Mouse (Mus musculus): Measurements from ENCODE around the gene Fau.

Fau gene

DNA sequence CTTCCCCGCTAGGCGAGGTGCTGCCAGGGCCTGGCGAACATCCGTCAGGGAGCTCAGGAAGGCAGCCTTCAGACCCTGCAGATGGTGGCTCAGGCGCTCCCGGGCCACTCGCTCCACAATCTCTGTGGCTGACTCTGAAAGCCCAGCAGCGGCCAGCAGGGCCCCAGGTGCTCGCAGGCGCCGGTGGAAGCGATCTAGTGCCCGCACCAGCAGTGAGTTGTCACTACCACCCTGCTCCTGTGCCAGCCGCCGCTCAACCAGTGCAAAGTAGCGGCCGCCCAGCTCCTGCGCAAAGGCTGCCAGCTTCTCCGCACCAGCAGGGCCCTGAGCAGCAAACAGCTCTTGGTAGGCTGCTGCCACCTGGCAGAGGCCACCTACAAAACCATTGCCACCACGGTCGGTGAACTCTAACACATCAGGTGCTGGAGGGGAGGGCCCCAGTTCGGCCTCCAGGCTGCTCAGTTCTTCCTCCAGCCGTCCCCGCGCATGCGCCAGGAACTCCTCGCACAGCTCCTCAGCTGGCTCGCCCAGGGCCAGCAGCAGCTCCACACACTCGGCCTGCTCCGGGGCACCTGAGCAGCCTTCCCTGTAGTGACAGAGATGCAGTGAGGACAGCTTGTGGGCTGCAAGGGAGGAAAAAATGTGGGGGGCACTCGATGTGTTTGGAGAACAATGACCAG lies 13.1 kb downstream of the Fau start:
- no peak for DNase-seq (ENCODE audit: extremely low spot score)

DNA sequence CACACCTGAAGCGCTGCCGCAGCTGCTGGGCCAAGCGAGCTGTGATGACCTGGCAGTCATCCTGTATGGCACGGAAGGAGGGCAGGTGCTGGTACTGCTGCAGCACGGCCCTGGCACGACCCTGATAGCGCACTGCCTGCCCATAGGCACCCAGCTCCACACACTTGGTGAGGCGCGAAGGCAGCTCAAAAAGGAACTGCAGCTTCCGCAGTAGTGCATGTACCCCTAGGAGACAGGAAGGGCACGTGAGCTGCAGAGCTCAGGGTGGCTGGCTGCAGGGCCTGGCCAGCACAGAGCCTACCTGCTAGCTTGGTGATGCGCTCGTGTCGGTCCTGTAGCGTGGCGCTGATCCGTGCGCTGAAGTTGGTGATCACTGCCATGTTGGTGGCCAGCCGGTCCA lies 13.6 kb downstream of the Fau start:
- no peak for DNase-seq (ENCODE audit: extremely low spot score)

DNA sequence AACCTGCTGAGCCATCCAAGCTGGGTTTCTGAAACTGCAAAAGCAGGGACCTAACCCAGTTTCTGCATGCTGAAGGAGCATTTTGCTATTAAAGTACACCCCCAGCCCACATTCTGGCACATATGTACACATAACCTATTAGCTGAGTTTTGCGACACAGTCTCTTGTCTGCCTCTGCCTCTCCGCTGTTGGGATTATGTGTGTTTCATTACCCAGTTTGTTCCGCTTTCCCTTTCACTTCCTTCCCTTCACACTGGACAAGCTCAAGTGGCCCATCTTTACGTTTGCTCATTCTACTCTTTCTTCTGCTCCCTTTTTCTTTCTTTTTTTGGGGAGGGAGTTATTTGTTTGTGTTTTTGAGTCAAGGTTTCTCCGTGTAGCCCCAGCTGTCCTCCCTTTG lies 16.2 kb downstream of the Fau start:
- no peak for DNase-seq (ENCODE audit: extremely low spot score)

DNA sequence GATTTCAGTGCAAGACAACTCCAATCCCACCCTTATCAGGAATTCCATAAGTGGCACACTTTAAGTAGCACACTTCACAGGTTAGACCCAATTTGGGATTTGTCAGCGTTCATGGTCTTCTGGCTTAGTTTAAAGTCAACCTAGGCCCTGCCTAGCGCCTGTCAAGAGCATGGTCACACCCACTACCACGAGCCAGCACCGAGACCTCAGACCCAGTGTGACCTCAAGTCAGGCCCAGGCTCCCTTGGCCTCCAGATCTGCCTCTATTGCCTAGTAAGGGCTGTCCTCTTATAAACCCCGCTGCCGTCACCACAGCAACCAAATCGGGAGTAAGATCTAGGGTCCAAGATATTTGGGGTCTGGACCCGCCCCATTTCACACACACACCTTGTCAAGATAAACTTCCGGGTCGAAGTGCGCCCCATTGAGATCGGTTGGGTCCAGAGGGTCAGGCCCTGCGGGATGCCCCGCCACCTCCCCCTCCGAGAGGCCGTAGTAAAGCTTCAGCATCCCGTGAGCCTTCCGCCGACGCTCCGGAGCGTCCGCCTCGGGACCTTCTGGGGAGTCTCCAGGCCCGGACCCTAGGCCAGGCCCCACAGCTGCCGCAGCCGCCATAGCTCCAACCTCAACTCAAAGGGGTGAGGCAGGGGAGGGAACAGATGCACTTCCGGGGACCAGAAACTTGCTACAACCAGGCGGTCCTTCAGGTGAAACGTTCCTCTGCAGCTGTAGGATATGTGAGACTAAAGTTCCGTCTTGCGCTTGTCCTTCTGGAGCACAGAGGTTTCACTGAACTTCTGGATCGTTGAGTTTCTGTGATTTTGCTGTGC lies 19.1 kb downstream of the Fau start, which contains the start of gene Vps51:
Gene Vps51 (minus strand): TSS at position 668 of the 830 bp plus-strand sequence.
- peak; percentile 91 for DNase-seq (ENCODE audit: extremely low spot score)

DNA sequence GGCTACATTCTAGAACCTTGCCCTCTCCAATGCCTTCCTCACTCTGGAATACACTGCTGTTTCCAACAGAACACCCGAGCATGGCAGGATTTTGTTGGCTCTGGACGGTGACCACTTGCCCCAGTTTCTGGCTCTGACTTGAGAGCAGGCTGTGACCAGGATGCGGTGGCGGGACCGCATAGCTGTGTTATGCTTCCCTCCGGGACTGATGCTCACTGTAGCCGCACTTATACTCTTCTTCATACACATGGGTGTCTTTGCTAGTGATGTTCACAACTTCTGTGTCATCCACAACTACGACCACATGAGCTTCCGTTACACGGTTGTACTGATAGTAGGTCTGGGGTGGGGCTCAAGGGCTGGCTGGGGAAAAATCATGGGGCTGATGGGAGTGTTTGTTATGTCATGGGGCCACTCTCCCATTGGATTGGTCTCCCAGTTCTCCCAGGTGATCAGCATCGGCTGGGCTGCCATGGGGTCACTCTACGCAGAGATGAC lies 22.4 kb downstream of the Fau start, which contains the start of gene Tmem262:
Gene Tmem262 (plus strand): TSS at position 51 of the 498 bp plus-strand sequence.
- no peak for DNase-seq (ENCODE audit: extremely low spot score)

DNA sequence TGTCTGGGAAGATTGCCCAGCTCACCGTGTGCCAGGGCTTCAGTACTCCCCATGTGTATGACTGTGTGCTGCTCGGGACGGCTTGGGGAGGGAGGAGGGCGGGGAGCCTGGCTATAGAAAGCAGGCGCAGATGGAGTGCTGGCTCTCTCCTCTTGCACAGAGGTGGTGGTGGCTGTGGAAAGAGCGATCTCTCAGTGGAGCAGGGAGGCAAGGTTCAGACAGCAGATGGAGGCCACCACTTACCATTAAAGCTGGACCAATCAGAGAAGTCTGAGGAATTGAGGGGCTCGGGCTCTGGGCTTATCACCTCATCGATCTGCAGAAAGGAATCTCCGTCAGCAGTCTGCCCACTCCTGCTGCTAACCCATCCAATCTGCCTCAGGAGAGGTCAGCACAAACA lies 24.5 kb downstream of the Fau start, which contains the start of gene Gm28374:
Gene Gm28374 (minus strand): TSS at position 101 of the 400 bp plus-strand sequence.
- DNase-seq (ENCODE audit: extremely low spot score): no peak

DNA sequence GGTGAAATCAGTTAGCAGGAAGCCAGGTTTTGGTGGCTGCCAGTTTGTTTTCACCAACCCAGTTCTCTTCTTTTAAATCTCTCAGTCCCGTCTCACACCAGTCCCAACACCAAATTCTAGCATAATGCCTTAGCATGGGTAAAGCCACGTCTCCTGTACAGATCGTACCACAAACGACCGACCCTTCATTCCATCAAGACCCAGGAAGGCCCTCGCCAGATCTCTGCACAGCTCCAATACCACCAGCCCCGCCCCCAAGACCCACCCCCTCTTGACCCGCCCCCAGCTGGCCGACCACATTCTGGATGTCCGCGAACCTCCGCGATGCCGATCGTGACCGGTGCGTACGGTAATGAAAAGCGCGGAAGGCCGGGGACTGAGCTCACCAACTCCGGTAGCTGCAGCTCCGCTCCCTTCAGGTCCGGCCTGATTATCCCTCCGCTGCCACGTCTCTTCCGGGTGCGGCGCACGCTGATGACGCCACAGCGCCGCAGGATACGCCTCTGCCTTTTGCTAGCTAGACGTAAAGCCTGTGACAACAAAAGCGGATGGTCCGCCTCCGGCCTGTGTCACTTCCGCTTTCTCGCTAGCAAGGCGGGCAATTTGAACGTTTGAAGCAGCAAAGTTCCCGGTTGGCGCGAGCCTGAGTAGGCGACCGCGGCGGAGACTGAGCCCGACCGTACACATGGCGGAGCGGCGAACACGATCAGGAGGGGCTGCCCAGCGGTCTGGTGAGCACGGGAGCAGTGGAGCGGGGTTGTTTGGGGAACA lies 27.0 kb downstream of the Fau start, which contains the start of the genes Zfpl1 and Cdca5:
Gene Zfpl1 (minus strand): TSS at position 479 of the 771 bp plus-strand sequence.
Gene Cdca5 (plus strand): TSS at position 506 of the 771 bp plus-strand sequence.
- DNase-seq (ENCODE audit: extremely low spot score): peak; percentile 97

DNA sequence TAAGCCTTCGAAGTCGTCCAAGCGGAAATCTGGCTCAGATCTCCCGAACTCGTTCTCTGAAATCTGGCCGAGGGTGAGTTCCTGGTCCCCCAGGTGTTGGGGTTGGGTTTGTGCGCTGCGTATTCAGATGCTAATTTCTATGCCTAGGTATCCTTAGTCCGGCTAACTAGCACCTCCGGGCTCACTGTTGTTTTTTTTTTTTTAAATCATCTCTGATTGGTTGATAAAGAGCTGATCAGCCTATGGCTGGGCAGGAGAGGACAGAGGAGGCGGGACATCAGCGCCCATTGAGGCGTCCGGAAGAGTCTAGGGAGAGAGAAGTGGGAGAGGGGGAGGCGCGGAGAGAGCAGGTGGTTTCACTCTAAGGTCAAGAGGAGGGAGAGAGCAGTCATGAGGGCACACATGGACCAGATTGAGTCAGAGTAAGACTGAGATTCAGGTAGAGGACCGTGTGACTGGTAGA lies 27.8 kb downstream of the Fau start:
- DNase-seq (ENCODE audit: extremely low spot score): peak; percentile 76

DNA sequence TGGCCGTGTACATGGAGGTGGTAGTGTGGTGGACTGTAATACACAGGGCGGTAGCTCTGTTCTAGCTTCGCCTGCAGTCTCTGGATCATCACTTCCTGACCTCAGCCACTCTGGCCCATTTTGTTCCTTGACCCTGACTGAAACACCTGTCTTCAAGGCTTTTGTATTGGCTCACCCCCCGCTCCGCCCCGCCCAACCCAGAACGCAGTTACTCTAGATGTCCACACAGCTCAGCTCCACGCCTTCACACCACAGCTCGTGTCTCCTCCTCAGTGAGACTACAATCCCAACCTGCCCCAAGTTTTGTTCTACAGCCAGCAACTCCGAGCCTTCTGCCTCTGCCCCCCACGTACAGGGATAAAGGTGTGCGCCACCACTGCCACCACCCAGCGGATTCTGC lies 31.2 kb downstream of the Fau start:
- DNase-seq (ENCODE audit: extremely low spot score): no peak

DNA sequence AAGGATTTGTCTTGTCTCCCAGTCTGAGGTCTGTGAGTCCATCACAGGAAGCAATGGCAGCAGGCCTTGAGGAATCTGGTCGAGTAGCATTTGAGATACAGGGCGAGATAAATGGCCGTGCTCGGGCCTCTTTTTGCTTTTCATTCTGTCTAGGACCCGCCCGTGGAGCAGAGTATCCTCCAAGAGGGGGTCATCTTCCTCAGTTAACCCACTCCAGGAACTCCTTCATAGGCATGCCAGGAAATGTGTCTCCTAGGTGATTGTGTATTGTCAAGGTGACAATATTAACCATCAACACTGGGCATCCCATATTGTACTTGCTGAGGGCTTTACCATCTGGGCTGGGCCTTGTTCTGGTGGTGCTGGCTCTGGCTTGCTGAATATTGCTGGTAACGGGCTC lies 36.5 kb downstream of the Fau start, which contains the start of gene AC131692.1:
Gene AC131692.1 (plus strand): TSS at position 301 of the 400 bp plus-strand sequence.
- DNase-seq (ENCODE audit: extremely low spot score): no peak

DNA sequence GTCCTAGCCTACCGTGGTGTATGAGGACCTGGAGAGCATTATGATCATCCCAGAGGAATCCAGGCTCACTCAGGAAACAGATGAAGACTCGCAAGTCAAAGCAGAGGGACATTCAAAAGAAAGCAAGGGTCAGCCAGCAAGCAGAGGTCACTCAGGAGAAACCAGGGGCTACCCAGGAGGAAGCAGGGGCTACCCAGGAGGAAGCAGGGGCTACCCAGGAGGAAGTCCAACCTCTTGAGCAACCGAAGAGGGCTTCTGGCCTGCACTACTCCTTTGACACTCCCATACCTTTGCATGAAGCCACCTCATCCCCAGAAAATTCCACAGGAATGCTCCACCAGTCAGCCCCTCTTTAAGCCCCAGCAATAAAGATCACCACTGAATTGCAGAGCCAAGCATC lies 40.2 kb downstream of the Fau start:
- no peak for DNase-seq (ENCODE audit: extremely low spot score)

DNA sequence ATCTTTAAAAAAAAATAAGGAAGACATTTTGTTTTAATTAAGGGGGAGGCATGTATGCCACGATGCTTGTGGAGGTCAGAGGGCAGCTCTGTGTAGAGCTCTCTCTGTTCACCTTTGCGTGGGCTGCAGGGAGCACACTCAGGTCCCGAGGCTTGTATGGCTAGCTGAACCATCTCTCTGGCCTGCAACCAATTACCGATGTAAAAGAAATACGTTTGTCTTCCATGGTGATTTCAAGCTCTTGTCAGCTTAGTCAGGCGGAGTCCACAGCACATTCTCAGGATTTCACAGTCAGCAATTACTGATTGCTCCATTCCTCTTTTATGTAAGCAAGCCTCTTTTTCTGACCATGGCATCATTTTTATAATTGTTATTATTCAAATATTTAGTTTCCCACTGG lies 43.5 kb downstream of the Fau start:
- no peak for DNase-seq (ENCODE audit: extremely low spot score)

DNA sequence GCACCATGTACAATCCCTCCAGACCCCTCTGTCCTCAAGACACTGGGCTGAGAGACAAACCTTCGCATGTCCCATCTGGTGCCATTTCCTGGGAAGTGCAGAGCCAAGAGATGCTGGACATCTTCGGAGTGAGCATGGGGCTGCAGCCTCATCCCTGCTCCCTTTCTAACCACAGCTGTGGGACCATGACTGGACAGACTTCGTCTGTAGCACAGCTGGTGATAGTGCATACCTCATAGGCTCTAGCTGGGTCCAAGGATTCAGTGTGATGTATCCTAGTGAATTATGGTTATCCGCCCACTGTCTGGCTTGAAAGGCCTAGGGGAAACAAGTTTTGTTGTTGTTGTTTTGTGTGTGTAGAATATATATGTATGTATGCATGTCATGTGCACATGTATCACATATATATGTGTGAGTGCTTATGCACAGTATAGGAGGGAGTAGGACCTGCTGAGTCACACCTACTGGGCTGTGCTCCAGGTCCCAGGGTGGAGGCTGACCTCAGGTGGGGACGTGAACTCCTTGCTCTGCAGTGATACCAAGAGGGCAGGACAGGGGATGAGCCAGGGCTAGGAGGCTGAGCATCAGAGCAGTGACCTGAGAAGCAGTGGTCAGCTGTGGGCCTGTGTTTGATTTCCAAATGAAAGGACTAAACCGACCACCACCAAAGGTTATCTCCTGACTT lies 44.7 kb downstream of the Fau start:
- no peak for DNase-seq (ENCODE audit: extremely low spot score)

DNA sequence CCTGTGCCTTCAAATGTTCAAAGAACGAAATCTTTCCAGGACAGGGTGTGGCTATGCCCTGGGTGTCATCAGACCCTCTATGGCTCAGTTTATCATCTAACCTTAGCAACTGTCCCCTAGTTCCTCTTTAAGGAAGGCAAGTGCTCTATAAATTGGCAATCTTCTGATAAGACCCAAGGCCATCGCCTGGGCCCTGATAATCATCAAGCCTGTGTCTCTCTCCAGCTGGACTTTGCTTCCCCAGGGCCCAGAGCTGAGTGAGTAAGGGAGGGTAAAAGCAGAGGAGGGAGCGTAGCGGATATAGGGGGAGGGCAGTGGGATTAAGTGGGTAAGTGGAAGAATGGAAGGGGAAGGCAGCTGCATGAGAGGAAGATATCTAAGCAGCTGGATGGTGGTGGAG lies 46.8 kb downstream of the Fau start:
- DNase-seq (ENCODE audit: extremely low spot score): no peak

DNA sequence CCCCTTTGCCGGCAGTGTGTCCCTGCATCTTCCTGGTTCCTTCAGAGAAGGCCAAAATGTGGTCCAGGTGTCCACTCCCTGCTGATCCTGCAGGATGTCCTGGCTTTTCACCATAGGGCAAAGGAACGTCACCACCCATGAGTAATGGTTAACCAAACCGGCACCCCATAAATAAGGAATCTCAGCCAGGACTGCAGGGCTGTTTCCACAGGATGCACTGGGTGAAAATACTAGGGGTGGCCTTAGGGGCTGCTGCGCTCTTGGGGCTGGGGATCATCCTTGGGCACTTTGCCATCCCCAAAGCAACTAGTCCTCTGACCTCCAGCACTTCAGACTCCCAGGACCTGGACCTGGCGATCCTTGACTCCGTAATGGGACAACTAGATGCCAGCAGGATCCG lies 47.9 kb downstream of the Fau start, which contains the start of gene Naaladl1:
Gene Naaladl1 (plus strand): TSS at position 197 of the 400 bp plus-strand sequence.
- DNase-seq (ENCODE audit: extremely low spot score): no peak
